Mouse (Mus musculus): Measurements from ENCODE around the gene Taf12.
A peak's percentile ranks its signal among the peaks of the same experiment; 100 is the strongest.
"Not testable (repeated sequence)": the region's sequence is repeated elsewhere in the genome, so short reads cannot be mapped to it uniquely, and the experiment has no call there.

Taf12 gene

GRCm38 (mm10) chr4:132273166-132273565 lies 1.0 kb upstream of the Taf12 start:
- DNase-seq, result no peak

GRCm38 (mm10) chr4:132275949-132276348 lies 1.8 kb downstream of the Taf12 start:
- no peak for DNase-seq

- not testable (repeated sequence) for DNase-seq
Observed at GRCm38 (mm10) chr4:132288840-132289239, 14.7 kb downstream of the Taf12 start.

- no peak for DNase-seq
Observed at GRCm38 (mm10) chr4:132291056-132291455, 16.9 kb downstream of the Taf12 start.

- DNase-seq, result no peak
Observed at GRCm38 (mm10) chr4:132291624-132292335, 17.6 kb downstream of the Taf12 start.

- no peak for DNase-seq
Observed at GRCm38 (mm10) chr4:132292988-132293387, 18.8 kb downstream of the Taf12 start.

- no peak for DNase-seq
Observed at GRCm38 (mm10) chr4:132293682-132294240, 19.6 kb downstream of the Taf12 start.

GRCm38 (mm10) chr4:132295696-132296390 lies 21.7 kb downstream of the Taf12 start:
- DNase-seq, result no peak

- DNase-seq, result no peak
Observed at GRCm38 (mm10) chr4:132299849-132300248, 25.7 kb downstream of the Taf12 start.

GRCm38 (mm10) chr4:132301486-132301885 lies 27.3 kb downstream of the Taf12 start:
- DNase-seq, result no peak

GRCm38 (mm10) chr4:132301965-132302938 lies 28.1 kb downstream of the Taf12 start:
- DNase-seq, result no peak

GRCm38 (mm10) chr4:132302939-132303479 lies 28.8 kb downstream of the Taf12 start, which contains the start of gene Rab42:
Gene Rab42, minus strand, starts transcription at chr4:132303385.
- peak; percentile 42 to 43 for DNase-seq

- DNase-seq, result not testable (repeated sequence)
Observed at GRCm38 (mm10) chr4:132303484-132303883, 29.3 kb downstream of the Taf12 start.

- DNase-seq, result no peak
Observed at GRCm38 (mm10) chr4:132305276-132305675, 31.1 kb downstream of the Taf12 start.

GRCm38 (mm10) chr4:132306004-132306403 lies 31.8 kb downstream of the Taf12 start:
- DNase-seq, result no peak

- DNase-seq, result peak; percentile 83 to 86
Observed at GRCm38 (mm10) chr4:132308437-132309139, 34.4 kb downstream of the Taf12 start.

GRCm38 (mm10) chr4:132309140-132309848 lies 35.1 kb downstream of the Taf12 start:
- DNase-seq, result no peak

- DNase-seq, result peak; percentile 21 to 50
Observed at GRCm38 (mm10) chr4:132309849-132310472, 35.8 kb downstream of the Taf12 start.

GRCm38 (mm10) chr4:132311209-132311608 lies 37.0 kb downstream of the Taf12 start:
- no peak for DNase-seq

GRCm38 (mm10) chr4:132311801-132312200 lies 37.6 kb downstream of the Taf12 start:
- DNase-seq, result no peak
